Mouse (Mus musculus) kidney, postnatal 0 days (tissue): ENCODE results near the gene Ms4a6d. TPM values are rescaled to one million over a fixed set of nuclear protein-coding genes. Genes with fewer than 3 reads are reported as not detected.

Experiments
- ATAC-seq: fragments of 200-750 bp; cut with Nextera tagmentation; replicated peaks from 2 replicates; pipeline ENCODE4 v1.8.0; 2017; ENCODE audit warnings: low read depth, moderate number of reproducible peaks, moderate TSS enrichment, moderate library complexity; ENCODE audit not compliant: low FRiP score
- DNase-seq: peaks from one replicate; pipeline ENCODE4 v3.0.0-alpha.2; 2016; ENCODE audit warnings: low spot score
- H3K27ac ChIP-seq: fragments of 300-500 bp; sonication (generic); 2 replicates; pipeline ENCODE4 v1.5.1; 2014; ENCODE audit warnings: mild to moderate bottlenecking
- H3K27me3 ChIP-seq: fragments of 300-500 bp; sonication (generic); 2 replicates; pipeline ENCODE4 v1.6.1; 2014; ENCODE audit warnings: low read length, mixed read lengths; ENCODE audit not compliant: insufficient read depth
- H3K36me3 ChIP-seq: fragments of 300-500 bp; sonication (generic); 2 replicates; pipeline ENCODE4 v1.6.1; 2014; ENCODE audit warnings: low read length, mixed read lengths; ENCODE audit not compliant: insufficient read depth
- H3K4me1 ChIP-seq: fragments of 300-500 bp; sonication (generic); replicated peaks from 2 replicates; pipeline ENCODE4 v1.6.1; 2014; ENCODE audit warnings: antibody characterized with exemption, low read length, mixed read lengths; ENCODE audit not compliant: insufficient read depth
- H3K4me2 ChIP-seq: fragments of 300-500 bp; sonication (generic); 2 replicates; pipeline ENCODE4 v1.6.1; 2014; ENCODE audit warnings: mild to moderate bottlenecking, low read length, moderate library complexity, mixed read lengths
- H3K4me3 ChIP-seq: fragments of 300-500 bp; sonication (generic); replicated peaks from 2 replicates; pipeline ENCODE4 v1.5.1; 2014; ENCODE audit warnings: low read depth, low read length
- H3K9ac ChIP-seq: fragments of 300-500 bp; sonication (generic); 2 replicates; pipeline ENCODE4 v1.6.1; 2014; ENCODE audit warnings: low read depth, low read length
- H3K9me3 ChIP-seq: fragments of 300-500 bp; sonication (generic); replicated peaks from 2 replicates; pipeline ENCODE4 v1.6.1; 2016; ENCODE audit warnings: low read length, inconsistent platforms, mixed read lengths
- CTCF ChIP-seq: IDR thresholded peaks from 2 replicates; pipeline ENCODE4 v1.5.1; 2016; ENCODE audit warnings: antibody characterized with exemption, low read depth, mild to moderate bottlenecking, moderate library complexity
- WGBS: fragments of 180-500 bp; shearing (Covaris S2); extraction: QIAGEN DNeasy Blood & Tissue Kit; methylation state at CpG from one replicate; pipeline ENCODE4 v1.1.7; 2014; 5-methylcytosine and 5-hydroxymethylcytosine counted together
- polyA plus RNA-seq: library from polyadenylated mRNA; unstranded; fragments of >200 nt; fragmentation: Nextera tagmentation; extraction: Ambion mirVana; gene quantifications from 2 replicates; pipeline ENCODE4 v1.2.1, GENCODE M21; 2015

Gene Ms4a6d
- polyA plus RNA-seq = 4.7 and 8.0 TPM in 2 replicates

- DNase-seq = no peak
- Histone ChIP-seq H3K27me3 (no peaks in the 10 kb centered on the region), H3K4me3 (no peak within 1 kb of the TSS), H3K9me3 (no peaks in the 10 kb centered on the region), H3K4me2 (no peak within 1 kb of the TSS), H3K9ac (no peak within 1 kb of the TSS), H3K36me3 (no peaks in the 10 kb centered on the region), H3K27ac (no peak within 1 kb of the TSS), H3K4me1 (no peaks in the 10 kb centered on the region)
- no peak for ATAC-seq
- no peak for TF ChIP-seq CTCF
- WGBS = 83% methylated on average over 2 of the region's 2 CpGs
Measured at GRCm38 (mm10) chr19:11604603-11605002, at the start of gene Ms4a6d. Ms4a6d (minus strand) TSS chr19:11604849.

GRCm38 (mm10) chr19:11649564-11649963, 44.9 kb upstream of the Ms4a6d start:
- Histone ChIP-seq H3K4me3 (no peak overlapping the region), H3K9ac (no peak overlapping the region), H3K27ac (no peak overlapping the region), H3K9me3 (no peaks in the 10 kb centered on the region), H3K4me2 (no peak overlapping the region), H3K4me1 (no peaks in the 10 kb centered on the region), H3K36me3 (no peaks in the 10 kb centered on the region), H3K27me3 (no peaks in the 10 kb centered on the region)
- no peak for TF ChIP-seq CTCF
- ATAC-seq = no peak
- WGBS = 79% methylated on average over 4 of the region's 4 CpGs
- no peak for DNase-seq

- ATAC-seq = no peak
- 81% methylated on average over 3 of the region's 3 CpGs for WGBS
Measured at GRCm38 (mm10) chr19:11646166-11646565, 41.5 kb upstream of the Ms4a6d start.

GRCm38 (mm10) chr19:11640732-11641131, 36.1 kb upstream of the Ms4a6d start, which contains the start of gene Ms4a3:
Ms4a3 (minus strand) TSS chr19:11640851.
- H3K36me3 ChIP-seq = no peaks in the 10 kb centered on the region
- TF ChIP-seq CTCF = no peak
- no peak within 1 kb of the TSS for H3K9ac ChIP-seq
- no peak within 1 kb of the TSS for H3K27ac ChIP-seq
- H3K4me1 ChIP-seq = no peaks in the 10 kb centered on the region
- H3K4me2 ChIP-seq = no peak within 1 kb of the TSS
- no peaks in the 10 kb centered on the region for H3K27me3 ChIP-seq
- no peak within 1 kb of the TSS for H3K4me3 ChIP-seq
- 71% methylated on average over 1 of the region's 1 CpGs for WGBS
- H3K9me3 ChIP-seq = no peaks in the 10 kb centered on the region
- ATAC-seq (no peak), DNase-seq (no peak)

More at GRCm38 (mm10) chr19:11646166-11646565, 41.5 kb upstream of the Ms4a6d start:
- H3K4me2 ChIP-seq = no peak overlapping the region
- H3K4me3 ChIP-seq = no peak overlapping the region
- TF ChIP-seq CTCF = no peak
- no peak overlapping the region for H3K9ac ChIP-seq
- H3K9me3 ChIP-seq = no peaks in the 10 kb centered on the region
- no peak overlapping the region for H3K27ac ChIP-seq
- no peaks in the 10 kb centered on the region for H3K4me1 ChIP-seq
- H3K36me3 ChIP-seq = no peaks in the 10 kb centered on the region
- no peak for DNase-seq
- H3K27me3 ChIP-seq = no peaks in the 10 kb centered on the region

- TF ChIP-seq CTCF = no peak
- H3K27ac ChIP-seq = no peak overlapping the region
- H3K4me1 ChIP-seq = no peaks in the 10 kb centered on the region
- H3K9me3 ChIP-seq = no peaks in the 10 kb centered on the region
- H3K4me3 ChIP-seq = no peak overlapping the region
- no peaks in the 10 kb centered on the region for H3K27me3 ChIP-seq
- ATAC-seq (no peak), DNase-seq (no peak)
- no peaks in the 10 kb centered on the region for H3K36me3 ChIP-seq
- H3K9ac ChIP-seq = no peak overlapping the region
- H3K4me2 ChIP-seq = no peak overlapping the region
- 71% methylated on average over 4 of the region's 4 CpGs for WGBS
Measured at GRCm38 (mm10) chr19:11639038-11639437, 34.4 kb upstream of the Ms4a6d start.

- Histone ChIP-seq H3K9ac (no peak overlapping the region), H3K9me3 (no peaks in the 10 kb centered on the region), H3K4me2 (no peak overlapping the region), H3K4me3 (no peak overlapping the region), H3K4me1 (no peaks in the 10 kb centered on the region), H3K27ac (no peak overlapping the region), H3K36me3 (no peaks in the 10 kb centered on the region), H3K27me3 (no peaks in the 10 kb centered on the region)
- no peak for ATAC-seq
- DNase-seq = no peak
- 86% methylated on average over 5 of the region's 5 CpGs for WGBS
- no peak for TF ChIP-seq CTCF
Measured at GRCm38 (mm10) chr19:11635572-11635971, 30.9 kb upstream of the Ms4a6d start.

GRCm38 (mm10) chr19:11634330-11634729, 29.7 kb upstream of the Ms4a6d start:
- Histone ChIP-seq H3K9me3 (no peaks in the 10 kb centered on the region), H3K4me3 (no peak overlapping the region), H3K4me1 (no peaks in the 10 kb centered on the region), H3K36me3 (no peaks in the 10 kb centered on the region), H3K27me3 (no peaks in the 10 kb centered on the region), H3K9ac (no peak overlapping the region), H3K27ac (no peak overlapping the region), H3K4me2 (no peak overlapping the region)
- no peak for TF ChIP-seq CTCF
- 68% methylated on average over 2 of the region's 2 CpGs for WGBS
- ATAC-seq (no peak), DNase-seq (no peak)
